Mouse (Mus musculus) frontal cortex, postnatal 25 days (tissue): ENCODE measurements around the gene Setd6.
A peak's percentile ranks its signal among the peaks of the same experiment; 100 is the strongest.

Source experiments
- DNase-seq, 2 experiments: peaks; one replicate each; pipeline ENCODE4 v3.0.0; 2022; ENCODE audit warnings: low spot score in 2 of 2

The Setd6 gene

GRCm38 (mm10) chr8:95709579-95709978, 6.1 kb upstream of the Setd6 start:
- DNase-seq: no peak

DNA sequence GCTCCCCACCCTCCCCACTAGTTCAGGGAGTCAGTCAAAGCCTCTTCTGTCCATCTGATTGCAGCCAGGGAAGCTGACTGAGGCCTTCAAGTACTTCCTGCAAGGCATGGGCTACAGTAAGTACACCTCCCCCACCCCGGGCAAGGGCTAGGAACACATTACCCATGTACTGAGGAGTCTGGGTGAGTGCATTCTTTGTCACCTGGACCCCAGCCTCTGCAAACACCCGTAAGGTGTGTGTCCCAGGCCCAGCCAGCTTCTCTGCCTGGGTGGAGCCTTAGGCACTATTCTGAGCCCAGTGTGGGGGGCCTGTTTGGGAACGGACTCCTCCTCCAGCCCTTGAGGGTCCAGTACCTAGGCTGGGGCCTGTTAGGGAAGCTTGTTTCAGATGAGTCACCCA, 4.7 kb upstream of the Setd6 start:
- DNase-seq: no peak

DNA sequence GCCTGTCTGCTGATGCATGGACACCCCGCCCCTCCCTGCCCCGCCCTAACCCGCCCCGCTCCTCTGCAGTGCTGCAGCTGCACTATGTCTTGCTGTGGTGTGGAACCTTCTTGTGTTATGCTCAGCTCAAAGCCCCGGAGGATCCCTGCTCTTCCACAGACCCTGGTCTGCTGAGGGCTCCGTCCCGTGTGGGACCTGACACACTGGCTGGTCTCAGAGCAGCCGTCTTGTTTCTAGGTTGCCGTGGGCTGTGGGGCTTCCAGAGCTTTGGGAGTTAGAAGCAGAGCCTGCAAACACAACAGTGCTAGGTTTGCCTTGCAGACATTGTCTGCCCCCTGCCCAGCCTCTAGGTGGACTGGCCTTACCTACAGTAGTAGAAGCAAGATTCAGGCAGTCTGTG, 3.3 kb upstream of the Setd6 start:
- DNase-seq: no peak

GRCm38 (mm10) chr8:95713100-95714010, 2.3 kb upstream of the Setd6 start:
- DNase-seq: peak; percentile 59 to 69

- DNase-seq: no peak
Measured at GRCm38 (mm10) chr8:95714367-95714766, 1.3 kb upstream of the Setd6 start.

GRCm38 (mm10) chr8:95714837-95715413, 756 bp upstream of the Setd6 start:
- no peak for DNase-seq

GRCm38 (mm10) chr8:95716546-95717335, 1.1 kb downstream of the Setd6 start:
- no peak for DNase-seq

GRCm38 (mm10) chr8:95727625-95728024, 11.9 kb downstream of the Setd6 start:
- DNase-seq: no peak

DNA sequence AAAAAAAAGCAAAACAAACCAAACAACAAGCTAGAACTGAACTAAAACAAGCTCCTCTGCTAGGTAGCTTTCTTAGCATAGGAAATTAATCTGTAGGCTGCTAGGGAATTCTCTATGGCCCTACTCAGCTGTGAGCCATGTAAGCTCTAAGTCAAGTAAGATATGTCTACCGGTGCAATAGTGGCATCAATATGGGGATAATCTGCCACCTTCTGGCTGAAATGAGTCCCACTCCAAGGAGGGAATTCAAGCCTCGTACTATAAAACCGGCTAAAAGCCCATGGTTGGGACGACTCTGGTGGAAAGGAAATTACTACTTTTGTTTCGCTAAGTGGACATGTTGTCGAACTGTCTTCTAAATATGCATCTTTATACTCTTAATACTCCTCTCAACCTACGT, 22.9 kb downstream of the Setd6 start:
- DNase-seq: no peak

DNA sequence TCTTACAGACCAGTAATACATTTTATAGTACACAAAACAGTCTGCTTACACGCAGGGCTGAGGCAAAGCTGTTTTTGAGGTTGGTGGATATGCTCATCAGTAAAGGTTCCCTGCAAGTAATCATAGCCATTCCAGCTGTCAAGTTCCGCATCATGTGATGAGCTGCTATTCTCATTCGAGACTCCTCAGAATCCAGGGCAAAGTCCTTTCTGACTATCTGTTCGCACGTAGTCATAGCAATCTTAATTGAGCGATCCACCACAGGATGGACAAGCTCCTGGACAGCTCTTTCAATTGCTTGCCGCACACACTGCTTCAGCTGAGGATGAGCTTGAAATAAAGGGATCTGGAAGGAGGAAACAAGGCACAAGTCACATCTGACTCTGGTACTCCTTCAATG, 26.1 kb downstream of the Setd6 start:
- no peak for DNase-seq

GRCm38 (mm10) chr8:95748028-95748427, 32.3 kb downstream of the Setd6 start:
- DNase-seq: no peak

- DNase-seq: no peak
Measured at GRCm38 (mm10) chr8:95751924-95752323, 36.2 kb downstream of the Setd6 start.

GRCm38 (mm10) chr8:95760323-95760722, 44.6 kb downstream of the Setd6 start:
- DNase-seq: no peak

GRCm38 (mm10) chr8:95764133-95764532, 48.5 kb downstream of the Setd6 start:
- no peak for DNase-seq
